Mouse (Mus musculus) cerebellum, adult 9-10 months (tissue): ENCODE measurements around the gene Odaph.
"Not testable (repeated sequence)": the region's sequence is repeated elsewhere in the genome, so short reads cannot be mapped to it uniquely, and the experiment has no call there.

ENCODE experiments used
- DNase-seq: peaks from one replicate; pipeline ENCODE4 v3.0.0; 2022

The Odaph gene

GRCm38 (mm10) chr5:91987236-91987635 lies at the start of gene Odaph:
TSS of gene Odaph (plus strand) at chr5:91987475.
- DNase-seq: no peak

GRCm38 (mm10) chr5:91945609-91946008 lies 41.7 kb upstream of the Odaph start:
- DNase-seq: not testable (repeated sequence)

GRCm38 (mm10) chr5:91947008-91947407 lies 40.3 kb upstream of the Odaph start:
- DNase-seq: no peak

GRCm38 (mm10) chr5:91949441-91949840 lies 37.8 kb upstream of the Odaph start:
- no peak for DNase-seq

GRCm38 (mm10) chr5:91951404-91951803 lies 35.9 kb upstream of the Odaph start:
- DNase-seq: no peak

GRCm38 (mm10) chr5:91956991-91957760 lies 30.1 kb upstream of the Odaph start:
- no peak for DNase-seq

GRCm38 (mm10) chr5:91959096-91959495 lies 28.2 kb upstream of the Odaph start:
- no peak for DNase-seq

GRCm38 (mm10) chr5:91959986-91960385 lies 27.3 kb upstream of the Odaph start:
- no peak for DNase-seq

GRCm38 (mm10) chr5:91960606-91961254 lies 26.5 kb upstream of the Odaph start:
- DNase-seq: peak; percentile 33

- peak; percentile 37 for DNase-seq
Measured at GRCm38 (mm10) chr5:91961370-91961769, 25.9 kb upstream of the Odaph start.

GRCm38 (mm10) chr5:91962259-91962638 lies 25.0 kb upstream of the Odaph start:
- DNase-seq: no peak

GRCm38 (mm10) chr5:91962639-91963440 lies 24.4 kb upstream of the Odaph start, which contains the start of gene Rchy1:
TSS of gene Rchy1 (minus strand) at chr5:91963068.
- peak; percentile 96 for DNase-seq

GRCm38 (mm10) chr5:91972046-91972445 lies 15.2 kb upstream of the Odaph start:
- no peak for DNase-seq

GRCm38 (mm10) chr5:91974002-91974401 lies 13.3 kb upstream of the Odaph start:
- DNase-seq: no peak

- no peak for DNase-seq
Measured at GRCm38 (mm10) chr5:91975758-91976157, 11.5 kb upstream of the Odaph start.

GRCm38 (mm10) chr5:91976566-91977396 lies 10.5 kb upstream of the Odaph start:
- no peak for DNase-seq

GRCm38 (mm10) chr5:91977397-91977770 lies 9.9 kb upstream of the Odaph start:
- DNase-seq: no peak

GRCm38 (mm10) chr5:91981176-91981840 lies 6.0 kb upstream of the Odaph start:
- no peak for DNase-seq

- DNase-seq: no peak
Measured at GRCm38 (mm10) chr5:91983490-91983889, 3.8 kb upstream of the Odaph start.

- DNase-seq: no peak
Measured at GRCm38 (mm10) chr5:91985721-91986120, 1.6 kb upstream of the Odaph start.

- no peak for DNase-seq
Measured at GRCm38 (mm10) chr5:91987799-91988198, 524 bp downstream of the Odaph start.

GRCm38 (mm10) chr5:91989261-91989660 lies 2.0 kb downstream of the Odaph start:
- DNase-seq: no peak
